Mouse (Mus musculus) A20 (cell line): Measurements from ENCODE around the gene Rsbn1.

ENCODE experiments used
- DNase-seq: peaks from one replicate; pipeline ENCODE4 v3.0.0-alpha.2; 2011; ENCODE audit warnings: low read depth, low spot score

The Rsbn1 gene

DNA sequence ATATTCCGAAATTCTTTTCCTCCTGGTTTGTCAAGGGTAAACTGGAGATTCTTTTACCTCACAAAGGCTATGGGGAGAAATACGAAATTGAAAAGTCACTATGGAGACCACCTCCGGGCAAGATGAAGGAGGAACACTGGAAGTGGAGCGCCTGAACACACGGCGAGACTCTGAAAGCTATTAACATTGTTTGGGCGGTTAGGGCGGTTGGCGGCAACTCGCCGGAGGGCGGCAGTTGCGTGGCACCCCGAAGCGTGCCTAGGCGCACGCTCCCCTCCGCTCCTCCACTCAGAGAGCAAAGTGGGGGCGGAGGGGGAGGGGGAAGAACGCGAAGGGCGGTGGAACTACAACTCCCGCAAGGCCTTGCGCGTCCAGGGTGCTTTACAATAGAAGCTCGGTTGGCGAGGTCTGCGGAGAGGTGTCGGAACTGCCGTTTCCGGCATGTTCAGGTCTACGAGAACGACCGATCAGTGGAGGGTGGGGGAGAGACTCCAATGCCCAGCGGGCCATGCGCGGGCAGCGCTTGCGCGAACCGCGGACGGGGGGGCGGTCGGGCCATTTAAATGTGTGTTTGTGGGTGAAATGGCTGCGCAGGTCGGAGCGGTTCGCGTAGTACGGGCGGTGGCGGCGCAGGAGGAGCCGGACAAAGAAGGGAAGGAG, at the start of gene Rsbn1:
Rsbn1 (plus strand) TSS at position 111 of the 660 bp plus-strand sequence.
- DNase-seq: peak; percentile 100

- DNase-seq: no peak
These were observed 49.7 kb upstream of the Rsbn1 start for GRCm38 (mm10) chr3:103864200-103864599.

- DNase-seq: no peak
These were observed 46.4 kb upstream of the Rsbn1 start for GRCm38 (mm10) chr3:103867424-103867971.

GRCm38 (mm10) chr3:103868008-103868407, 45.9 kb upstream of the Rsbn1 start:
- DNase-seq: no peak

GRCm38 (mm10) chr3:103872663-103873098, 41.2 kb upstream of the Rsbn1 start:
- DNase-seq: peak; percentile 78

DNA sequence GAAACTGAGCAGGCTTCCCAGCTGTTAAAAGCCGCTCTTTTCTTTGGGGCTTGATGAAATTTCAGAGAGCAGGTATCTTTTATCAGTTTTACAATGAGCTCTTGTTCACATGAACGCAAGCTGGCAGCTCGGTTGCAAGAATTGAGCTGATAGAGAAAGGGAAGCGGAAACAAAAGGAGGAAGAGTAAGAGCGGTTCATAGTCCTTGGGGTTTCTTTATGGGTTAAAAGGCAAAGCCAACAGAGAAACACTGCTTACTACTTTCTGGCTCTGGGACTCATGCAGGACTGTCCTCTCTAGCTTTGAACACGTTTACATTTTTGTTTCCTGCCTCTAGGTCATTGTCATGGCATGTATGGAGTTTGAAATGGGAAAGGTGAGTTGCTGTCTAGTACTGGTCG, 39.6 kb upstream of the Rsbn1 start:
- DNase-seq: peak; percentile 37

DNA sequence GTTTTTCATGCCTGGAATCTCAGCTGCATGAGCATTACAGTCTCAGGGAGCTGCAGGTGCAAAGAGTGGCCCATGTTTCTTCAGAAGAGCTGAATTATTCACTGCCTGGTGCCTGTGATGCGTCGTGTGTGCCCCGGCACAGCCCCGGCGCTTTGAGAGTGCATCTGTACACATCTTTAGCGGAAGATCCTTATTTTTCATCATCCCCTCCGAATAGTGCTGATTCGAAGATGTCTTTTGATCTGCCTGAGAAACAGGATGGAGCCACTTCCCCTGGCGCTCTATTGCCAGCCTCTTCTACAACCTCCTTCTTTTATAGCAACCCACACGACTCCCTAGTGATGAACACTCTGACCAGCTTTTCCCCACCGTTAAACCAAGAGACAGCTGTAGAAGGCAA, 28.0 kb upstream of the Rsbn1 start:
- DNase-seq: no peak

GRCm38 (mm10) chr3:103887581-103887980, 26.3 kb upstream of the Rsbn1 start:
- DNase-seq: peak; percentile 61

DNA sequence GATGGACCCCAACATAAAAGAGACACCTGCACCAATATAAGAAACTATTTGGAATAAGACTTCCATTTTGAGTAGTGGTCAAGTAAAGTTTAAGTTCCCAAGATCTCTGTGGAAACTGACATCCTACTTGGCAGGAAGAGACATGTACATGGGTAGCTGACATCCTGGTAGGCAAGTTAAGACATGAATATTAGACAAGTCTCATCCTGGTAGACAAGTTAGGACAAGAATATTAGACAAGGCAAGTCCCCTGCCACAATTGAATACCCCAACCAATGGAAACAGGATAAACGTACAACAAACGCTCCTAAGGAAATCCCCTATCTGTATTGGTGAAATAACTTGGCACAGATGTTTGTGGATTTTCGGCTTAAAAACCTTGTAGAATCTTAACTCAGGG, 20.5 kb upstream of the Rsbn1 start:
- DNase-seq: no peak

GRCm38 (mm10) chr3:103904705-103905104, 9.2 kb upstream of the Rsbn1 start:
- peak; percentile 29 for DNase-seq

DNA sequence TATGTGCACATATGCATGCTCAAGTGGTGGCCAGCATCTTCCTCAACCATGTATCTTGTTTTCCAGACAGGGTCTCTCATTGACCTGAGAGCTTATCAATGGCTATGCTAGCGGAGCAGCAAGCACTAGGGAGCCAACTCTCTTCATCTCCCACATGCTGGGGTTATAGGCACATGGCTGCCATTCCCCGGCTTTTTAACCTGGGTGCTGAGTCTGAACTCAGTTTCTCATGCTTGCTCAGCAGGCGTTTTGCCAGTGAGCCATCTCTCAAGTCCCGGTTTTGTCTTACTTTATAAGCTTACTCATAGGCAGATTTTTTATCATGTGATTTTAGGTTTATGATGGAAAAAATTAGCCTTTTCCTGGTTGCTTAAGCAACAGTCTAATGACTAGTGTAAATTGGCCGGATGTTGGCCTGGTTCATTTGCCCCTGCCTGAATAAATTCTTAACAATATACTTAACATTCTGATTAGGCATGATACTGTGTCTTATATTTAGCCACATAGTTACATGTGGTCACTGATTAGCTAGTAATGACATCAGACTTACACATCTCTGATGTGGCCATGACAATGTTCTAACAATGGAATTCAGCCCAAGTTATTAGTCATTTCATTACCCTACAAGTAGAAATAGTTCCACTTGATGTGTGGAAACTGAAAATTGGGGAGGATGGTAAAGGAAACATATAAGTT, 6.4 kb upstream of the Rsbn1 start:
- DNase-seq: no peak

DNA sequence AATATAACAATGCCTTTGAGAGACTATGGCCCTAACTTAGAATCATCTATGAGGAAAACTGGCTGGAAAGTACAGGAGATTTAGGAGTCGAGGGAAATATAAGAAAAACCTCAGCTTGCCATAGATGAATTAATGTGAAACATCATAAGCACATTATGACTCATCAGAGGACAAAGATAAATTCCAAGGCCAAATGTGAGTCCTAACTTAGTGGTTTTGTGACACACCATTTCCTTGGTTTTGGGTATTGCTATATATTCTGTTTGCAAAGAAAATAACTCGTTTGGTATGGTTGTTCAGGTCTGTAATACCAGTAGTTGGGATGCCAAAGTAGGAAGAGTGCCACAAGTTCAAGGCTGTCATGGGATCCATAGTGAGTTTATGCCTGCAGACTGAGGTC, 5.1 kb upstream of the Rsbn1 start:
- no peak for DNase-seq

DNA sequence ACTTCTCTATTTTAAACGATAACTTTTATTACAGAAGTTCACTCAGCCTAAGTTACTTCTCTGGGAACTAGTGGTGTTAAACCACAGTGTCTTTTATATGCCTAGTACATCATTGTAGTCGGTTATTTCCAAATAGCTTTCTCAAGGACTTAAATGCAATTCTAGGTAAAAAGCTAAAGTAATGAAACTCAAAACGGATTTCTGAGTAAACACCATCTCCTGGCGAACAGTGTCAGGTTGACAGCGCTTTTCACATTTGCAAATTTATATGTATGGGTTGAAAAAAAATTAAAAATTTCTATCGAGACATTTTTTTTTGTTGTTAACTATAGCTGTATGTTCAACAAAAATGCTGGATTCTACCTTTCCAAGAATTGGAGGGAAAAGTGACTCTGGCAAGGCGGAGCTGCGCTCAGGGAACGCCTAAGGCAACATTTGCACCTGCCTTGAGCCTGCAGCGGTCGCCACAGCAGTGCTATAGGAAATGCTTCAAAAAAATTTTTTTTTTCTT, 414 bp upstream of the Rsbn1 start:
- DNase-seq: peak; percentile 79

DNA sequence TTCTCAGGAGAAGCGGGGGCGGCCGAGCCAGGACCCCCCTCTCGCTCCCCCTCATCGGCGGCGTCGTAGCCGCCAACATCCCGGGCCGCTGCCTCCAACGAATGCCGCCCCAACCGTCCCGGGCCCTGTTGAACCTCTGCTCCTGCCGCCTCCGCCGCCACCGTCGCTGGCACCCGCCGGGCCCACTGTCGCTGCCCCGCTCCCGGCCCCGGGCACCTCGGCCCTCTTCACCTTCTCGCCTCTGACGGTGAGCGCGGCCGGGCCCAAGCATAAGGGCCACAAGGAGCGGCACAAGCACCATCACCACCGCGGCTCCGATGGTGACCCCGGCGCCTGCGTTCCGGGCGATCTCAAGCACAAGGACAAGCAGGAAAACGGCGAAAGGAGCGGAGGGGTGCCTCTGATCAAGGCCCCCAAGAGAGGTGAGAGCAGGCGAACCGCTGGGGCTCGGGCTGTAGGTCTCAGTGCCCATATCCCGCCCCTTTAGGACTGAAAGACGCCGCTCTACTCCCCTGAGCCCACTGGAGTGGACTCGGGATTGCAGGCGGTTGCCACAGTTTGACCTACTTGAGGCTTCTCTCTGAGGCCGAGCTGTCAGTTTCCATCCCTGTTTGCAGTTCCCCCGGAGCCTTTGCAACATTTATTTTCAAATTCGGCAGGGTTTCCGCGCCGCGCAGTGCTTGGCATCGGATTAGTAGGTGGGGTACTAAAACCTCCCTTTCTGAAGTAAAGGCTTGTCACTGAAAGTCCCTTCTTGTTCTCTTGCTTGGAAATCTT, 1.0 kb downstream of the Rsbn1 start:
- peak; percentile 81 for DNase-seq

- DNase-seq: peak; percentile 71
These were observed 1.6 kb downstream of the Rsbn1 start for GRCm38 (mm10) chr3:103915509-103915896.

- peak; percentile 86 for DNase-seq
These were observed 2.4 kb downstream of the Rsbn1 start for GRCm38 (mm10) chr3:103916205-103916838.

DNA sequence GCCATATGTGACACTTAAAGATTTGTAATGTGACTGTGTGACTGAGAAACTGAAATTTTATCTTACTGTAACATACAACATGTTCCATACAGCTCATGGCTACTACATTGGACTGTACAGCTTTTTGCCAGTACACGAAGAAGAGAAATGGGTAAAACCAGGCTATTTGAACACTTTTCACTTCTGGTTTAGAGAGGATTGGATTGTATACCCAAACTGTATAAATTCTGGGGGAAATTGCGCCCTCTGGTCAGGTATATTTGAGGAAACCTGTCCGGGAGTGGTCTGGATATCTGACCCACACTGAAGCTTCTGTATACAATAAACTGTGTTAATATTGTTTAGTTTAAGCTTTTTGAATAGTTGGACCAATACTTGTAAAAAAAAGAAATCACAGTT, 2.9 kb downstream of the Rsbn1 start:
- DNase-seq: no peak

GRCm38 (mm10) chr3:103920094-103920493, 6.2 kb downstream of the Rsbn1 start:
- no peak for DNase-seq

DNA sequence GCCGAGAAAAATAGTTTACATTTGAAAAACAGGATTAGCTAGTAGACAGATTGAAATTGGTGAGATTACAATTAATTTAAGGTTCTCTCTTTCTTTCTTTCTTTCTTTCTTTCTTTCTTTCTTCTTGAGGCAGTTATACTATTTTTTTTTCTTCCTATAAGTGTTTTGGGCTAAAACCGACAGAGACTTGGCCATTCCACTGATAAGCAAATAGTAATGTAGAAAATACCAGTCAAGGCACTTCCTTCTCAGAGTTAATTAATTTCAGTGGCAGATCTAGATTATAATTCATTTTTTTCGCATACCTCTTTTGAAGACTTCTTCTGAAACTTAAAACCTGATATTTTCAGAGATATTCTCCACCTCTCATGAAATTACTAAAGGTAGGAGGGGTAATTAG, 11.4 kb downstream of the Rsbn1 start:
- DNase-seq: no peak

GRCm38 (mm10) chr3:103927511-103927910, 13.6 kb downstream of the Rsbn1 start:
- DNase-seq: no peak

DNA sequence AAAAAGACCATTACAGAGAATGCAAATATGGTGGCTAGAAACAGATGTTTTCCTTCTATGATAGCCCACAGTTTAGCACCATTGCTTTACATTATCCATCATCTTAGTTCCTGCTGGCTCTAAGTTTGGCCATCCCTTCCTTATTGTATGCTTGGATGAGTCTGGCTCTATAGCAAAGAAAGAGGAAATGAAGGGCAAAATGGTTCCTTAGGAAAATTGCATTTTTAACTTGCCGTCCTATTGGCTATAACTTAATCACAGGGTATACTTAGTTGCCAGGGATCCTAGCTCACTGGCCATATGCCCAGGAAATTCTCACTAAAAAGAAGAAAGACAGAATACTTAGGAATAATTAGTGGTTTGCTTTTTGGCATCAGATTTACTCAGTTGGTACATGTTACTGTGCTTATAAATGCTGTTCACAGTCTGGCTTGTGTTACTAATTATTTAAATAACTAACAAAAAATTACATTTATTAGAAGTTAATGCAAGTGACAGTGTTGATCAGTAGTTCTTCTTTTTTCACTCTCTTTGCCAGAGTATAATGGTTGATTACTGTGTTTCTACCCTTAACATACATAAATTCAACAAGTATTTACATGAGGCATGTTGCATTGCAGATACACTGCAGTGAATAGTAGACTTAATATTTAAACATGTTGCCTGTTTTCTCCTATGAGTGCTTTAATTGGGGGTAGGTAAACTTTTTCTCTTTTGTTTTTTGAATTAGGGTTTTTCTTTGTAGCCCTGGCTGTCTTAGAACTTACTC, 31.1 kb downstream of the Rsbn1 start:
- no peak for DNase-seq
